Mouse (Mus musculus) 3T3-L1 (cell line): ENCODE measurements around the gene Tspan33.

Experiments used
- DNase-seq: peaks from one replicate; pipeline ENCODE4 v3.0.0-alpha.2; 2015; ENCODE audit warnings: low read depth, low spot score

Gene Tspan33

GRCm38 (mm10) chr6:29697548-29697947, 3.5 kb downstream of the Tspan33 start:
- DNase-seq, result no peak

- no peak for DNase-seq
Measured at GRCm38 (mm10) chr6:29699085-29699745, 5.2 kb downstream of the Tspan33 start.

- DNase-seq, result no peak
Measured at GRCm38 (mm10) chr6:29701051-29701450, 7.0 kb downstream of the Tspan33 start.

- DNase-seq, result no peak
Measured at GRCm38 (mm10) chr6:29702126-29702525, 8.1 kb downstream of the Tspan33 start.

- DNase-seq, result no peak
Measured at GRCm38 (mm10) chr6:29704143-29704542, 10.1 kb downstream of the Tspan33 start.

GRCm38 (mm10) chr6:29707902-29708301, 13.9 kb downstream of the Tspan33 start:
- no peak for DNase-seq

- DNase-seq, result no peak
Measured at GRCm38 (mm10) chr6:29711318-29711717, 17.3 kb downstream of the Tspan33 start.

- DNase-seq, result peak; percentile 89
Measured at GRCm38 (mm10) chr6:29712011-29712584, 18.1 kb downstream of the Tspan33 start.

- DNase-seq, result no peak
Measured at GRCm38 (mm10) chr6:29716624-29717365, 22.8 kb downstream of the Tspan33 start.

- no peak for DNase-seq
Measured at GRCm38 (mm10) chr6:29717541-29717940, 23.5 kb downstream of the Tspan33 start.

- no peak for DNase-seq
Measured at GRCm38 (mm10) chr6:29717952-29718521, 24.0 kb downstream of the Tspan33 start.

GRCm38 (mm10) chr6:29718894-29719329, 24.9 kb downstream of the Tspan33 start:
- DNase-seq, result no peak

- no peak for DNase-seq
Measured at GRCm38 (mm10) chr6:29721890-29722289, 27.9 kb downstream of the Tspan33 start.

- DNase-seq, result peak; percentile 54
Measured at GRCm38 (mm10) chr6:29726576-29727200, 32.7 kb downstream of the Tspan33 start.

GRCm38 (mm10) chr6:29728035-29728434, 34.0 kb downstream of the Tspan33 start:
- DNase-seq, result no peak

GRCm38 (mm10) chr6:29729491-29729890, 35.5 kb downstream of the Tspan33 start:
- no peak for DNase-seq

GRCm38 (mm10) chr6:29735336-29735688, 41.3 kb downstream of the Tspan33 start, which contains the start of gene Smo:
Smo (plus strand) TSS chr6:29735503.
- DNase-seq, result peak; percentile 87

- DNase-seq, result peak; percentile 73
Measured at GRCm38 (mm10) chr6:29735689-29736451, 41.8 kb downstream of the Tspan33 start.

- DNase-seq, result peak; percentile 26
Measured at GRCm38 (mm10) chr6:29736610-29737458, 42.8 kb downstream of the Tspan33 start.

- DNase-seq, result no peak
Measured at GRCm38 (mm10) chr6:29751466-29752152, 57.6 kb downstream of the Tspan33 start.
